Mouse (Mus musculus): ENCODE measurements around the gene Carmil2.

DNA sequence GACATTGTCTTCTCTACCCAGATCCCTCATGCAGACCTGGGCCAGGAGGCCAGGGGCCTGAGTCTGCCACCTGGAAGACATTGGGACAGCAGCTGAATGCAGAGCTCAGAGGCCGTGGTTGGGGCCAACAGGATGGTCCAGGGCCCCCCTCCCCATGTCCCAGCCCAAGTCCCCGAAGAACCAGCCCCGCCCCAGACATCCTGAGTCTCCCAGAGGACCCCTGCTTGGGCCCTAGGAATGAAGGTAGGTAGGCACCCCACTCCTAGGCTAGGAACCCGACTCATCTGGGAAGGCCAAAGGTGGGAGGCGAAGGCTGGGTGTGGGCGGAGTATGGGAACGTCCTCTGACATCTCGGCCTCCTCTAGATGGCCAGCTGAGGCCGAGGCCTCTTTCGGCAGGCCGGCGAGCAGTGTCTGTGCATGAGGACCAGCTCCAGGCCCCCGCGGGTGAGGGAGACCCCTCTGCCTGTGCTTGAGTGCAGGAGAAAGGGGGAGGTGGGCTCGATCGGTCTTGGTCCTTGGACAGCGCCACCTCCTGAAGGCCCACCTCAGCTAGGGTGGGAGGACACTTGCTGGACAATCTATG is 11.2 kb downstream of the Carmil2 start:
- no peak for TF ChIP-seq CTCF (IDR thresholded peaks at IDR 0.05; ENCODE audit: borderline replicate concordance, control insufficient read depth, extremely low read depth, insufficient read depth, low read length, poor library complexity)
- no peak for TF ChIP-seq POLR2A (IDR thresholded peaks at IDR 0.05; ENCODE audit: control insufficient read depth, extremely low read depth, insufficient read depth, low read length, poor library complexity)
